Comparison of ENCODE assay signal across 17 mouse cellular contexts in the genomic region with DNA sequence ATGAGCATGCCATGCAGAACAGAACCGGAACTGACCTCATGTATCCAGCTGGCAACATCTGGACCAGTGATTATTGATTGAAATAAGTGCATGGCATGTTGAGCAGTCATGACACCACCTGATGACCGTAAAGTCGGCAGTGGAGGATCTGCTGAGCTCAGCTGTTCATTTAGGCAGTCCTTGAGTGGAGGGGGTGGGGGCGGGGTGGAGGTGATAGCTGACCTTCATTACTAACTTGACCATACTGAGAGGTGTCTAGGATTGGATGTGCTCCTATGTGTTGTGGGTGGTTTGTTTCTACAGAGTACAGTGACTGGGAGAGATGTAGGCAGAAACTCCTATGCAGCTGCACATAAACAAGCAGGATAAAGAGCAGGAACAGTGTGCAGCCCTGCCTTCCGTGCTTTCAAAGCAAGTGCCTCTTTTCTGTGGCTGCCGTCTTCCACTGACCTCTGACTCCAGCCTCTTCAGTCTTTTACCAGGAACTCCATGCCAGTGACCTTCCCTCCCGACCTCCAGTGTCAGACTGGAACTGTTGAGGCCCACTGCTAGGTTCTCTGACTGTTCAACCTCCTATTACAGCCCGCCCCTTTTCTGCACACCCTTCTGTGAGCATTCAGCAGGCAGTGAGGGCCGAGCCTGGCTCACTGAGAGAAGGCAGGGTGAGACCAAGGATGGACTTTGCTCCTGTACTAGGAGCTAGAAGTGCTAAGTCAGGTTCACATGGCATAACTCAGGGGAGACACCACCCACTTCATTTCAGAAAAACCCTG. TPM values are rescaled to one million over a fixed set of nuclear protein-coding genes. Genes with fewer than 3 reads are reported as not detected.
A peak's percentile ranks its signal among the peaks of the same experiment; 100 is the strongest.
DNase-seq lines count a peak whose midpoint lies in the region; ATAC-seq and TF ChIP-seq lines count a peak whose summit lies in the region.
"Had no signal": no experiment of that assay in that cellular context is flagged by ENCODE, and none has a peak within 500 bp of the region (broad histone marks: within the 10 kb centered on the region; RNA-seq: fewer than 3 reads in every experiment).

No protein-coding gene starts in this region.

- no peak overlapping the region for H3K4me3 ChIP-seq in forebrain, embryonic 10.5 days
- no peak overlapping the region for H3K4me3 ChIP-seq in forebrain, embryonic 11.5 days (ENCODE audit: low read depth, low read length)
- no peak overlapping the region for H3K4me3 ChIP-seq in midbrain, embryonic 10.5 days
- H3K4me3 ChIP-seq in midbrain, postnatal 0 days (ENCODE audit: low read depth, low read length): no peak overlapping the region
- H3K4me3 ChIP-seq: heart, embryonic 15.5 days; myocyte had no signal

- H3K4me1 ChIP-seq in forebrain, embryonic 10.5 days: peaks cover 51% of the 10 kb centered on the region
- H3K4me1 ChIP-seq in forebrain, embryonic 11.5 days (replicated peaks; ENCODE audit: control insufficient read depth, insufficient read depth, low read length): peaks cover 7% of the 10 kb centered on the region
- H3K4me1 ChIP-seq in midbrain, embryonic 10.5 days: peaks cover 58% of the 10 kb centered on the region
- peaks cover 5% of the 10 kb centered on the region; the same call in 1 of the 2 replicates for H3K4me1 ChIP-seq in midbrain, postnatal 0 days (ENCODE audit: insufficient read depth, low read length)

- H3K9ac ChIP-seq in forebrain, embryonic 11.5 days (ENCODE audit: low read length): no peak overlapping the region
- no peak overlapping the region for H3K9ac ChIP-seq in midbrain, postnatal 0 days (replicated peaks; ENCODE audit: low read length, poor library complexity, severe bottlenecking)
- H3K9ac ChIP-seq: heart, embryonic 15.5 days had no signal

- no peak for DNase-seq in forebrain, embryonic 10.5 days (ENCODE audit: extremely low spot score, low spot score)
- no peak for DNase-seq in forebrain, embryonic 11.5 days (ENCODE audit: low spot score)
- DNase-seq in midbrain, embryonic 10.5 days (ENCODE audit: low spot score): peak; percentile 56
- DNase-seq in midbrain, postnatal 0 days (ENCODE audit: low spot score): no peak
- DNase-seq in kidney, postnatal 10 days: peak; percentile 55
- no peak for DNase-seq in left cerebral cortex, postnatal 36 days (ENCODE audit: low spot score in 2 of 2)
- no peak for DNase-seq in frontal cortex, adult 2 months (ENCODE audit: extremely low spot score in 1 of 2, low spot score in 1 of 2)
- no peak for DNase-seq in urinary bladder, postnatal 36 days (ENCODE audit: low spot score in 2 of 2)
- DNase-seq: adrenal gland, postnatal 36 days; cerebellum, adult 2 months; right cerebral cortex, adult 18-20 months had no signal

- H3K4me2 ChIP-seq in forebrain, embryonic 11.5 days (ENCODE audit: low read depth, low read length, severe bottlenecking): no peak overlapping the region
- H3K4me2 ChIP-seq in midbrain, postnatal 0 days (ENCODE audit: low read depth, low read length, poor library complexity, severe bottlenecking): no peak overlapping the region
- H3K4me2 ChIP-seq: heart, embryonic 15.5 days had no signal

- H3K9me3 ChIP-seq in forebrain, embryonic 10.5 days: no peaks in the 10 kb centered on the region
- H3K9me3 ChIP-seq in forebrain, embryonic 11.5 days (ENCODE audit: control insufficient read depth, low read length): no peaks in the 10 kb centered on the region
- no peaks in the 10 kb centered on the region for H3K9me3 ChIP-seq in midbrain, embryonic 10.5 days (replicated peaks)
- no peaks in the 10 kb centered on the region for H3K9me3 ChIP-seq in midbrain, postnatal 0 days (ENCODE audit: low read length)
- H3K9me3 ChIP-seq: heart, embryonic 15.5 days had no signal

- 46% methylated on average over 9 of the region's 9 CpGs for WGBS in forebrain, embryonic 10.5 days
- WGBS in forebrain, embryonic 11.5 days: 43% methylated on average over 9 of the region's 9 CpGs
- 38% methylated on average over 9 of the region's 9 CpGs for WGBS in midbrain, embryonic 10.5 days
- 44% methylated on average over 9 of the region's 9 CpGs for WGBS in midbrain, postnatal 0 days

- H3K27me3 ChIP-seq in forebrain, embryonic 10.5 days (ENCODE audit: poor library complexity, severe bottlenecking): peaks cover 44% of the 10 kb centered on the region
- H3K27me3 ChIP-seq in forebrain, embryonic 11.5 days (ENCODE audit: control insufficient read depth, insufficient read depth, low read length): peaks cover 6% of the 10 kb centered on the region
- peaks cover 37% of the 10 kb centered on the region for H3K27me3 ChIP-seq in midbrain, embryonic 10.5 days (ENCODE audit: low read depth, poor library complexity, severe bottlenecking)
- H3K27me3 ChIP-seq in midbrain, postnatal 0 days (ENCODE audit: insufficient read depth, low read length): peaks cover 4% of the 10 kb centered on the region; the same call in 1 of the 2 replicates
- H3K27me3 ChIP-seq: Patski had no signal

- TF ChIP-seq CTCF in midbrain, postnatal 0 days (IDR thresholded peaks at IDR 0.05): no peak

- H3K27ac ChIP-seq in forebrain, embryonic 10.5 days: peak overlapping the region; percentile 11; the same call in 1 of the 2 replicates
- no peak overlapping the region for H3K27ac ChIP-seq in forebrain, embryonic 11.5 days (ENCODE audit: low read depth, low read length)
- H3K27ac ChIP-seq in midbrain, embryonic 10.5 days (replicated peaks): peak overlapping the region; percentile 81
- no peak overlapping the region for H3K27ac ChIP-seq in midbrain, postnatal 0 days (ENCODE audit: low read depth, low read length)
- H3K27ac ChIP-seq: heart, embryonic 15.5 days; macrophage had no signal

- intact Hi-C loops in left cerebral cortex, postnatal 36 days (cut with DNase I): no loop called here

- H3K36me3 ChIP-seq in forebrain, embryonic 10.5 days (replicated peaks): no peaks in the 10 kb centered on the region
- no peaks in the 10 kb centered on the region for H3K36me3 ChIP-seq in forebrain, embryonic 11.5 days (ENCODE audit: control insufficient read depth, insufficient read depth, low read length)
- H3K36me3 ChIP-seq in midbrain, embryonic 10.5 days: no peaks in the 10 kb centered on the region
- H3K36me3 ChIP-seq in midbrain, postnatal 0 days (ENCODE audit: insufficient read depth, low read length): no peaks in the 10 kb centered on the region
- H3K36me3 ChIP-seq: heart, embryonic 15.5 days had no signal

- no peak for ATAC-seq in forebrain, embryonic 11.5 days (replicated peaks; ENCODE audit: low FRiP score)
- ATAC-seq in midbrain, postnatal 0 days (ENCODE audit: low FRiP score): no peak
- ATAC-seq: inflammation-experienced regulatory T-cells, adult 6 months; Patski had no signal

RNA-seq across cellular contexts. Expression of a gene that starts 6.4 kb away (rescaled TPM):
- polyA plus RNA-seq in forebrain, embryonic 10.5 days (2016; fragmentation: Nextera tagmentation; extraction: Ambion mirVana): 0.16 TPM in 1 of 2 replicates, not detected in the other
- 0.12 TPM in 1 of 2 replicates, not detected in the other for polyA plus RNA-seq in forebrain, embryonic 11.5 days (2014; fragmentation: Nextera tagmentation; extraction: Ambion mirVana)
- 0.15 and 0.31 TPM in 2 replicates for polyA plus RNA-seq in midbrain, embryonic 10.5 days (2016; fragmentation: Nextera tagmentation; extraction: Ambion mirVana)
- total RNA-seq in midbrain, postnatal 0 days (2014; rRNA removed): 0.16 and 0.19 TPM in 2 replicates
- polyA plus RNA-seq in midbrain, postnatal 0 days (2015; fragmentation: Nextera tagmentation; extraction: Ambion mirVana): 0.21 TPM in 1 of 2 replicates, not detected in the other
- total RNA-seq in left cerebral cortex, postnatal 36 days (2021): under 1 TPM; 0.32 to 0.57 TPM
- 0.38 and 0.46 TPM in 2 replicates for polyA plus RNA-seq in frontal cortex, adult 2 months (2012; rRNA removed)
- polyA plus RNA-seq: macrophage, myocyte had no signal

RNA-seq across cellular contexts. Expression of a gene that starts 52.9 kb away (rescaled TPM):
- polyA plus RNA-seq in forebrain, embryonic 10.5 days (2016; fragmentation: Nextera tagmentation; extraction: Ambion mirVana): not detected in 2 replicates
- 0.83 and 1.7 TPM in 2 replicates for polyA plus RNA-seq in forebrain, embryonic 11.5 days (2014; fragmentation: Nextera tagmentation; extraction: Ambion mirVana)
- polyA plus RNA-seq in midbrain, embryonic 10.5 days (2016; fragmentation: Nextera tagmentation; extraction: Ambion mirVana): not detected in 2 replicates
- total RNA-seq in midbrain, postnatal 0 days (2014; rRNA removed): not detected in 2 replicates
- not detected in 2 replicates for polyA plus RNA-seq in midbrain, postnatal 0 days (2015; fragmentation: Nextera tagmentation; extraction: Ambion mirVana)
- total RNA-seq in left cerebral cortex, postnatal 36 days (2021): not detected
- not detected in 2 replicates for polyA plus RNA-seq in frontal cortex, adult 2 months (2012; rRNA removed)
- total RNA-seq: adrenal gland, postnatal 36 days; left cerebral cortex, postnatal 10 days had no signal
- polyA plus RNA-seq: cerebellum, adult 2 months; heart, embryonic 15.5 days; inflammation-experienced regulatory T-cells, adult 6 months; macrophage; myocyte; Patski had no signal

Comparison
In these comparisons a context has a peak if more than half of its experiments do, and no peak if none do; other contexts are left out.
1. DNase-seq: peak in midbrain, embryonic 10.5 days (single experiment) and kidney, postnatal 10 days (single experiment); none in forebrain, embryonic 10.5 days (single experiment), forebrain, embryonic 11.5 days (single experiment), midbrain, postnatal 0 days (single experiment), left cerebral cortex, postnatal 36 days (0 of 2), frontal cortex, adult 2 months (0 of 2) and urinary bladder, postnatal 36 days (0 of 2).
2. H3K27ac ChIP-seq: peak in forebrain, embryonic 10.5 days (single experiment) and midbrain, embryonic 10.5 days (single experiment); none in forebrain, embryonic 11.5 days (single experiment) and midbrain, postnatal 0 days (single experiment).